Mouse (Mus musculus) heart, embryonic 12.5 days (tissue): ENCODE data around the gene Gm9970. TPM values are rescaled to one million over a fixed set of nuclear protein-coding genes. Genes with fewer than 3 reads are reported as not detected.
A peak's percentile ranks its signal among the peaks of the same experiment; 100 is the strongest.

Source experiments
- ATAC-seq: fragments of 200-750 bp; cut with Nextera tagmentation; 2 replicates; pipeline ENCODE4 v1.8.0; 2017; ENCODE audit warnings: moderate TSS enrichment, moderate library complexity; ENCODE audit not compliant: insufficient number of reproducible peaks, low FRiP score
- H3K27ac ChIP-seq: fragments of 300-500 bp; sonication (generic); 2 replicates; pipeline ENCODE4 v1.5.1; 2016; ENCODE audit warnings: mild to moderate bottlenecking, moderate library complexity; ENCODE audit not compliant: poor library complexity, severe bottlenecking
- H3K27me3 ChIP-seq: fragments of 300-500 bp; sonication (generic); replicated peaks from 2 replicates; pipeline ENCODE4 v1.6.1; 2016; ENCODE audit warnings: mild to moderate bottlenecking, moderate library complexity
- H3K36me3 ChIP-seq: fragments of 300-500 bp; sonication (generic); 2 replicates; pipeline ENCODE4 v1.6.1; 2016; ENCODE audit warnings: mild to moderate bottlenecking, moderate library complexity
- H3K4me1 ChIP-seq: fragments of 300-500 bp; sonication (generic); replicated peaks from 2 replicates; pipeline ENCODE4 v1.6.1; 2016; ENCODE audit warnings: mild to moderate bottlenecking
- H3K4me2 ChIP-seq: fragments of 300-500 bp; sonication (generic); 2 replicates; pipeline ENCODE4 v1.6.1; 2016; ENCODE audit warnings: mild to moderate bottlenecking, moderate library complexity
- H3K4me3 ChIP-seq: fragments of 300-500 bp; sonication (generic); 2 replicates; pipeline ENCODE4 v1.5.1; 2016; ENCODE audit warnings: mild to moderate bottlenecking
- H3K9ac ChIP-seq: fragments of 300-500 bp; sonication (generic); 2 replicates; pipeline ENCODE4 v1.6.1; 2016; ENCODE audit warnings: mild to moderate bottlenecking, moderate library complexity
- H3K9me3 ChIP-seq: fragments of 300-500 bp; sonication (generic); replicated peaks from 2 replicates; pipeline ENCODE4 v1.6.1; 2016; ENCODE audit warnings: mild to moderate bottlenecking, moderate library complexity
- WGBS: fragments of 180-500 bp; shearing (Covaris S2); methylation state at CpG from one replicate; pipeline ENCODE4 v1.1.7; 2016; 5-methylcytosine and 5-hydroxymethylcytosine counted together
- polyA plus RNA-seq: library from polyadenylated mRNA; unstranded; fragments of >200 nt; fragmentation: Nextera tagmentation; extraction: Ambion mirVana; gene quantifications from 2 replicates; pipeline ENCODE4 v1.2.1, GENCODE M21; 2016

Gm9970 gene
- polyA plus RNA-seq, 1 experiment from 2014 or later, result 0.34 TPM

GRCm38 (mm10) chr5:31254901-31255300, 13.9 kb upstream of the Gm9970 start:
- ATAC-seq, result no peak
- Histone ChIP-seq H3K36me3 (peaks cover 90% of the 10 kb centered on the region), H3K9ac (peak overlapping the region; percentile 46; the same call in 1 of the 2 replicates), H3K4me2 (no peak overlapping the region), H3K9me3 (no peaks in the 10 kb centered on the region), H3K27me3 (no peaks in the 10 kb centered on the region), H3K4me1 (peaks cover 47% of the 10 kb centered on the region), H3K4me3 (no peak overlapping the region), H3K27ac (no peak overlapping the region)
- WGBS, result 71% methylated on average over 8 of the region's 8 CpGs

GRCm38 (mm10) chr5:31254452-31254851, 13.4 kb upstream of the Gm9970 start:
- ATAC-seq, result no peak
- Histone ChIP-seq H3K9me3 (no peaks in the 10 kb centered on the region), H3K4me1 (peaks cover 50% of the 10 kb centered on the region), H3K27ac (peak overlapping the region; percentile 70; the same call in 1 of the 2 replicates), H3K36me3 (peaks cover 90% of the 10 kb centered on the region), H3K27me3 (no peaks in the 10 kb centered on the region), H3K4me3 (no peak overlapping the region), H3K4me2 (no peak overlapping the region), H3K9ac (peak overlapping the region; percentile 46; the same call in 1 of the 2 replicates)
- WGBS, result 81% methylated on average over 7 of the region's 7 CpGs

- H3K4me3 ChIP-seq, result no peak overlapping the region
- no peak overlapping the region for H3K4me2 ChIP-seq
- 79% methylated on average over 8 of the region's 8 CpGs for WGBS
- no peaks in the 10 kb centered on the region for H3K27me3 ChIP-seq
- H3K4me1 ChIP-seq, result peaks cover 52% of the 10 kb centered on the region
- peak overlapping the region; percentile 70 for H3K27ac ChIP-seq
- ATAC-seq, result no peak; the same call in 1 of the 2 replicates
- H3K36me3 ChIP-seq, result peaks cover 88% of the 10 kb centered on the region
- H3K9ac ChIP-seq, result peak overlapping the region; percentile 55; the same call in 1 of the 2 replicates
- no peaks in the 10 kb centered on the region for H3K9me3 ChIP-seq
Measured at GRCm38 (mm10) chr5:31253806-31254205, 12.8 kb upstream of the Gm9970 start.

GRCm38 (mm10) chr5:31252795-31253545, 11.9 kb upstream of the Gm9970 start:
- 86% methylated on average over 16 of the region's 16 CpGs for WGBS
- no peak overlapping the region for H3K27ac ChIP-seq
- no peaks in the 10 kb centered on the region for H3K9me3 ChIP-seq
- no peak overlapping the region for H3K4me2 ChIP-seq
- H3K4me3 ChIP-seq, result no peak overlapping the region
- peaks cover 90% of the 10 kb centered on the region for H3K36me3 ChIP-seq
- no peaks in the 10 kb centered on the region for H3K27me3 ChIP-seq
- no peak for ATAC-seq
- H3K9ac ChIP-seq, result peak overlapping the region; percentile 55; the same call in 1 of the 2 replicates
- H3K4me1 ChIP-seq, result peaks cover 52% of the 10 kb centered on the region

- H3K27ac ChIP-seq, result no peak overlapping the region
- H3K27me3 ChIP-seq, result no peaks in the 10 kb centered on the region
- ATAC-seq, result no peak
- H3K9ac ChIP-seq, result peak overlapping the region; percentile 56; the same call in 1 of the 2 replicates
- 52% methylated on average over 10 of the region's 10 CpGs for WGBS
- H3K9me3 ChIP-seq, result no peaks in the 10 kb centered on the region
- peak overlapping the region; percentile 36 for H3K4me3 ChIP-seq
- H3K4me1 ChIP-seq, result peaks cover 52% of the 10 kb centered on the region
- H3K4me2 ChIP-seq, result peak overlapping the region; percentile 71
- H3K36me3 ChIP-seq, result peaks cover 90% of the 10 kb centered on the region
Measured at GRCm38 (mm10) chr5:31252151-31252550, 11.1 kb upstream of the Gm9970 start.

GRCm38 (mm10) chr5:31251541-31252101, 10.6 kb upstream of the Gm9970 start, which contains the start of gene Krtcap3:
TSS of gene Krtcap3 (plus strand) at chr5:31251691.
- Histone ChIP-seq H3K4me1 (peaks cover 52% of the 10 kb centered on the region), H3K4me3 (peak within 1 kb of the TSS; percentile 36), H3K9ac (peak within 1 kb of the TSS; percentile 56), H3K9me3 (no peaks in the 10 kb centered on the region), H3K36me3 (peaks cover 93% of the 10 kb centered on the region), H3K27me3 (no peaks in the 10 kb centered on the region), H3K27ac (no peak within 1 kb of the TSS; the same call in 1 of the 2 replicates), H3K4me2 (peak within 1 kb of the TSS; percentile 71)
- ATAC-seq, result peak; percentile 81
- WGBS, result 22% methylated on average over 47 of the region's 47 CpGs

GRCm38 (mm10) chr5:31250716-31251115, 9.7 kb upstream of the Gm9970 start:
- Histone ChIP-seq H3K27ac (no peak overlapping the region; the same call in 1 of the 2 replicates), H3K36me3 (peaks cover 94% of the 10 kb centered on the region), H3K27me3 (no peaks in the 10 kb centered on the region), H3K4me1 (peaks cover 52% of the 10 kb centered on the region), H3K9ac (no peak overlapping the region), H3K4me2 (peak overlapping the region; percentile 71; the same call in 1 of the 2 replicates), H3K9me3 (no peaks in the 10 kb centered on the region), H3K4me3 (no peak overlapping the region)
- no peak for ATAC-seq
- 53% methylated on average over 4 of the region's 4 CpGs for WGBS

- no peaks in the 10 kb centered on the region for H3K9me3 ChIP-seq
- H3K36me3 ChIP-seq, result peaks cover 36% of the 10 kb centered on the region
- H3K4me3 ChIP-seq, result peak overlapping the region; percentile 76
- peak overlapping the region; percentile 85 for H3K4me2 ChIP-seq
- H3K27me3 ChIP-seq, result no peaks in the 10 kb centered on the region
- no peak for ATAC-seq
- peak overlapping the region; percentile 97 for H3K9ac ChIP-seq
- 21% methylated on average over 10 of the region's 10 CpGs for WGBS
- peaks cover 11% of the 10 kb centered on the region for H3K4me1 ChIP-seq
- peak overlapping the region; percentile 98 for H3K27ac ChIP-seq
Measured at GRCm38 (mm10) chr5:31242191-31242590, 1.2 kb upstream of the Gm9970 start.

GRCm38 (mm10) chr5:31241522-31242034, 546 bp upstream of the Gm9970 start:
- peak overlapping the region; percentile 98 for H3K27ac ChIP-seq
- H3K9me3 ChIP-seq, result no peaks in the 10 kb centered on the region
- peaks cover 11% of the 10 kb centered on the region for H3K4me1 ChIP-seq
- H3K4me3 ChIP-seq, result peak overlapping the region; percentile 76
- H3K36me3 ChIP-seq, result peaks cover 31% of the 10 kb centered on the region
- under 1% methylated on average over 13 of the region's 13 CpGs for WGBS
- ATAC-seq, result no peak
- peak overlapping the region; percentile 85 for H3K4me2 ChIP-seq
- peak overlapping the region; percentile 97 for H3K9ac ChIP-seq
- H3K27me3 ChIP-seq, result no peaks in the 10 kb centered on the region

- Histone ChIP-seq H3K27me3 (no peaks in the 10 kb centered on the region), H3K4me1 (no peaks in the 10 kb centered on the region), H3K4me2 (no peak overlapping the region), H3K27ac (no peak overlapping the region), H3K4me3 (no peak overlapping the region), H3K9me3 (no peaks in the 10 kb centered on the region), H3K36me3 (no peaks in the 10 kb centered on the region), H3K9ac (no peak overlapping the region)
- ATAC-seq, result no peak
- WGBS, result 54% methylated on average over 1 of the region's 1 CpGs
Measured at GRCm38 (mm10) chr5:31226641-31227040, 14.4 kb downstream of the Gm9970 start.

- Histone ChIP-seq H3K9ac (no peak overlapping the region), H3K27me3 (no peaks in the 10 kb centered on the region), H3K36me3 (no peaks in the 10 kb centered on the region), H3K4me1 (peaks cover 7% of the 10 kb centered on the region), H3K9me3 (no peaks in the 10 kb centered on the region), H3K27ac (no peak overlapping the region), H3K4me2 (no peak overlapping the region), H3K4me3 (no peak overlapping the region)
- WGBS, result 90% methylated on average over 9 of the region's 9 CpGs
- ATAC-seq, result no peak
Measured at GRCm38 (mm10) chr5:31222696-31223095, 18.3 kb downstream of the Gm9970 start.
